Mouse (Mus musculus): Measurements from ENCODE around the gene Pacsin1. TPM values are rescaled to one million over a fixed set of nuclear protein-coding genes. Genes with fewer than 3 reads are reported as not detected.

Pacsin1 gene
- total and polyA plus RNA-seq, 2 experiments from 2014 or later, result 50.3 to 85.2 TPM

DNA sequence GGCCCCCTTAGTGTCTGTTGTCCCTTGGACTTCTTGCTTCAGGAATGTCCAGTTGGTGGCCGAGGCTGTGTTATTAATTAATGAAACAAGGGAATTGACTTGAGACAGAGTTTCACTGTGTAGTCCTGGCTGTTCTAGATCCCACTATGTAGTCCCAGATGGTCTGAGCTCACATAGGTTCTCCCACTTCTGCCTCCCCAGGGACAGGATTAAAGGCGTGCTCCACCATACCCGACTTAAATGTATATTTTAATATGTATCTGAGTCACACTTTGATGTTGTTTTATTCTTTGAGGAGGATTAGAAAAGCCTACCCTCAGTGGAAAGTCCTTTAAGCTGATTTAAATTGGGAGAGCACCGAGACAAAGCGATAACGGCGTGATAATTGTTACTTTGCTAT is 21.0 kb downstream of the Pacsin1 start:
- no peak overlapping the region for H3K4me3 ChIP-seq (ENCODE audit: low read depth, low read length)
- H3K27ac ChIP-seq (ENCODE audit: low read depth, low read length), result no peak overlapping the region
- H3K36me3 ChIP-seq (ENCODE audit: insufficient read depth, low read length), result no peaks in the 10 kb centered on the region
- no peaks in the 10 kb centered on the region for H3K27me3 ChIP-seq (ENCODE audit: insufficient read depth, low read length)
- no peak for TF ChIP-seq CTCF (IDR thresholded peaks at IDR 0.05)
- no peak overlapping the region for H3K9ac ChIP-seq (replicated peaks; ENCODE audit: low read length, poor library complexity, severe bottlenecking)
- H3K4me2 ChIP-seq (ENCODE audit: low read depth, low read length, poor library complexity, severe bottlenecking), result no peak overlapping the region
- WGBS, result 28% methylated on average over 7 of the region's 7 CpGs
- DNase-seq (ENCODE audit: low spot score), result no peak
- H3K4me1 ChIP-seq (ENCODE audit: insufficient read depth, low read length), result no peaks in the 10 kb centered on the region
- no peaks in the 10 kb centered on the region for H3K9me3 ChIP-seq (ENCODE audit: low read length)
- no peak for ATAC-seq (ENCODE audit: low FRiP score)

DNA sequence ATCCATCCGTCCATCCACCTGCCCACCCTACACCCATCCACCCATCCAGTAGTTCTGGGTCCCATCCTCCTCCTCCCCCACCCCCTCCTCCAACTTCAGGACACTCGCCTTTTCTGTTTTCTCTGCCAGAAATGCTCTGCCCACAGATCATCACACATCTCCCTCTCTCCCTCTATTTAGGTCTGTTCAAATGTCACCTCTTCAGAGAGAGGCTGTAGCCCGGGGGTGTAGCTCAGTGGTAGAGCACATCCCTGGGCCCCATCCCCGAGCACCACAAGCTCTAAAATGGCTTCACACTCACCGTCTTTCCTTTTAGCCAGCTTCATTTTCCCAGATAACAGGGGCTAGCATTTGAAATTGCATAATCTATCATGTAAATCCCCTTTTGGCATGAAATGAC is 22.4 kb downstream of the Pacsin1 start:
- no peak for TF ChIP-seq CTCF (IDR thresholded peaks at IDR 0.05)
- DNase-seq (ENCODE audit: low spot score), result no peak
- H3K4me3 ChIP-seq (ENCODE audit: low read depth, low read length), result no peak overlapping the region
- no peaks in the 10 kb centered on the region for H3K27me3 ChIP-seq (ENCODE audit: insufficient read depth, low read length)
- ATAC-seq (ENCODE audit: low FRiP score), result no peak
- no peak overlapping the region for H3K9ac ChIP-seq (replicated peaks; ENCODE audit: low read length, poor library complexity, severe bottlenecking)
- no peaks in the 10 kb centered on the region for H3K9me3 ChIP-seq (ENCODE audit: low read length)
- 81% methylated on average over 5 of the region's 5 CpGs for WGBS
- H3K27ac ChIP-seq (ENCODE audit: low read depth, low read length), result no peak overlapping the region
- H3K36me3 ChIP-seq (ENCODE audit: insufficient read depth, low read length), result no peaks in the 10 kb centered on the region
- H3K4me1 ChIP-seq (ENCODE audit: insufficient read depth, low read length), result no peaks in the 10 kb centered on the region
- H3K4me2 ChIP-seq (ENCODE audit: low read depth, low read length, poor library complexity, severe bottlenecking), result no peak overlapping the region

DNA sequence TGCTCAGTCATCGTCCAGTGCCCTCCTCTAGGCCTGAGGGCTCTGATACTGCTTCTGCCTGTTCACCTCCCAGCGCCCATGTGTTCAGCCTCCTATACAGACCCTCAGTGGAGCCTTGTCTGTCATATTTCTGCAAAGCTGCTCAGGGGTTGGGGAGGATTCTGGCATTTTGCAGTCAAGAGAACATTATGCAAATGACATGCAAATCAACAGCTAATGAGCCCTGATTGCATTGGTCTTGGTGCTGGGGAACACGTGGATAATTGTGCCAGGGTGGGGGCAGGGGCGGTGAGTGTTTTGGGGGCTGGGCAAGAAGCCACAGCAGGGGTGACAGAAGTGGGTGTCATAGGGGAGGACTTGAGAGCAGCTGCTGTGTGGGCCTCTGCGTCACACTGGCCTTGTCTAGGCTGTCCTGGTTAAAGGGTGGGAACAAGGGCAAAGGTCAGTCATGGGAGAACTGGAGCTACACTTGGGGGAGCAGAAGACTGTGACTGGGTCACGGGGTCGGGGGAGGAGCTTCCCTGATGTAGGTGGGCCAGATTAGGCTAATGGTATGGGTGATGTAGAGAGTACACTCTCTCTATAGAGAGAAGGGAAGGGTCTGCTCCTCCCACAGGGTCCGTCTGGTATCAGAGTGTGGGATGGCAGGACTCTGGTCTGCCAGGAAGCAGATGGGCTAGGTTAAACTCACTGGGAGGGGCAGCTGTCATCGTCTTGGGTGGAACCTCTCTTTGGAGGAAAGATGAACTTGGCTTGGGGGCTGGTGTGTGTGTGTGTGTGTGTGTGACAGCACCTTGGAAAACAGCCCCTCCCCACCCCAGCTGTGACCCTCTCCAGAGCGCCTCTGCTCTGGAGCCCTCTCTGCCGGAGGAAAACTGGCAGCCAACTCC is 23.9 kb downstream of the Pacsin1 start:
- ATAC-seq (ENCODE audit: low FRiP score) (peak; percentile 64; the same call in 1 of the 2 replicates), DNase-seq (ENCODE audit: low spot score) (peak; percentile 71)
- H3K4me2 ChIP-seq (ENCODE audit: low read depth, low read length, poor library complexity, severe bottlenecking), result no peak overlapping the region
- no peaks in the 10 kb centered on the region for H3K4me1 ChIP-seq (ENCODE audit: insufficient read depth, low read length)
- H3K27ac ChIP-seq (ENCODE audit: low read depth, low read length), result peak overlapping the region; percentile 57
- TF ChIP-seq CTCF (IDR thresholded peaks at IDR 0.05), result no peak
- H3K36me3 ChIP-seq (ENCODE audit: insufficient read depth, low read length), result no peaks in the 10 kb centered on the region
- WGBS, result 33% methylated on average over 11 of the region's 11 CpGs
- no peaks in the 10 kb centered on the region for H3K27me3 ChIP-seq (ENCODE audit: insufficient read depth, low read length)
- 0 out of 2 replicates have a peak overlapping the region, but pooled peaks have one; percentile 36 for H3K9ac ChIP-seq (replicated peaks; ENCODE audit: low read length, poor library complexity, severe bottlenecking)
- no peaks in the 10 kb centered on the region for H3K9me3 ChIP-seq (ENCODE audit: low read length)
- no peak overlapping the region for H3K4me3 ChIP-seq (ENCODE audit: low read depth, low read length)

DNA sequence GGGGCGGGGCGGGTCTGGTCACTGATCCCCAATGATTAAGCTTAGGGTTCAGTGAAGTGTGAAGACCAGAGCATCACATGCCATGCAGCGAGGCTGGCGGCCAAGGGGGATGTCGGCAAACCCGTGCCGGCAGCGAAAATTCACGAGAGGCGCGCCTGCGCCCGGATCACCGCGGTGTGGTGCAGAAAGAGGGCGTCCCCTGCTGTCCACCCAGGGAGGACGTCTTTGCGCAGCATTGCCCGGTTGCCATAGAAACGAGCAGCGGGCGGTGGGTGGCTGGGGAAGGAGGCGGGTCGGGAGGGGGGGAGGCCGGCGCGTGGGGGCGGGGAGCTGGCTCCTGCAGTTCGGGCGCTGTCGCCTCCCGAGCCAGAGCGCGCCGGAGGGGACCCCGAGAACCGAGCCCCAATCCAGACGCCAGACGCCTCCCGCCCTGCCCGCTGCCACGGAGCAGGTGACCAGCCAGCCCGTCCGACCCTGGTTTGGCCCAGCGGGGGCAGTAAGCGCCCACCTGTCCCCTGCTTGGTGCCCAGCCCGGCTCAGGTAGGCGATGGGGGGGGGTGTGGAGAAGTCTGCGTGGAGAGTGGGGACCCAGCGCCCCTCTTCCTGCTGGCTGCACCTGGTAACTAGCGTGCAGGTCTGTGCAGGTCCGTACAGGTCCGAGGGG is 29.7 kb downstream of the Pacsin1 start:
- no peaks in the 10 kb centered on the region for H3K27me3 ChIP-seq (ENCODE audit: insufficient read depth, low read length)
- H3K4me1 ChIP-seq (ENCODE audit: insufficient read depth, low read length), result peaks cover 5% of the 10 kb centered on the region; the same call in 1 of the 2 replicates
- H3K4me2 ChIP-seq (ENCODE audit: low read depth, low read length, poor library complexity, severe bottlenecking), result peak overlapping the region; percentile 87
- H3K27ac ChIP-seq (ENCODE audit: low read depth, low read length), result peak overlapping the region; percentile 72
- TF ChIP-seq CTCF (IDR thresholded peaks at IDR 0.05), result peak; percentile 77
- no peaks in the 10 kb centered on the region for H3K36me3 ChIP-seq (ENCODE audit: insufficient read depth, low read length)
- DNase-seq (ENCODE audit: low spot score) (peak; percentile 90), ATAC-seq (ENCODE audit: low FRiP score) (peak; percentile 69)
- peak overlapping the region; percentile 85 for H3K9ac ChIP-seq (replicated peaks; ENCODE audit: low read length, poor library complexity, severe bottlenecking)
- 3% methylated on average over 37 of the region's 53 CpGs for WGBS
- H3K9me3 ChIP-seq (ENCODE audit: low read length), result no peaks in the 10 kb centered on the region
- H3K4me3 ChIP-seq (ENCODE audit: low read depth, low read length), result peak overlapping the region; percentile 71

DNA sequence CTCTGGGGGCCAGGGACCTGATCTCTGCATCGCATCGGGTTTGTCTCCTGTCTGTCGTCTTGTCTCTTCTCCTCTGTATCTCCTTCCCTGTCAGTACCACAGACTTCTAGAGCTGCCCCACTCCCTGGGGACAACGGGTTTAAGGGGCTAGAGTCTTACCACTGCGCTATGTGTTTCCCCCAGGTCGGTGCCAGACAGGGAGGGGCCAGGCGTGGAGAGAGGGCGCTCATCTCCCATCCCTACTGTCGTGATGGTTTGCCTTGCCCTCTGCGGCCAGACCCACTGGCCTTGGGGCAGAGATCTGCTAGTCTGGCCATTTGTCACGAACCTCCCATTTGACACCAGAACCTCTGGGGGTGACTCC is 30.2 kb downstream of the Pacsin1 start:
- peak; percentile 48 for ATAC-seq (ENCODE audit: low FRiP score)
- Histone ChIP-seq H3K27ac (ENCODE audit: low read depth, low read length) (peak overlapping the region; percentile 72), H3K4me3 (ENCODE audit: low read depth, low read length) (peak overlapping the region; percentile 71), H3K4me1 (ENCODE audit: insufficient read depth, low read length) (peaks cover 5% of the 10 kb centered on the region; the same call in 1 of the 2 replicates), H3K27me3 (ENCODE audit: insufficient read depth, low read length) (no peaks in the 10 kb centered on the region), H3K9me3 (ENCODE audit: low read length) (no peaks in the 10 kb centered on the region), H3K36me3 (ENCODE audit: insufficient read depth, low read length) (no peaks in the 10 kb centered on the region), H3K4me2 (ENCODE audit: low read depth, low read length, poor library complexity, severe bottlenecking) (peak overlapping the region; percentile 87), H3K9ac (replicated peaks; ENCODE audit: low read length, poor library complexity, severe bottlenecking) (peak overlapping the region; percentile 85)
- TF ChIP-seq CTCF (IDR thresholded peaks at IDR 0.05), result no peak
- 4% methylated on average over 11 of the region's 11 CpGs for WGBS
- peak; percentile 33 for DNase-seq (ENCODE audit: low spot score)

DNA sequence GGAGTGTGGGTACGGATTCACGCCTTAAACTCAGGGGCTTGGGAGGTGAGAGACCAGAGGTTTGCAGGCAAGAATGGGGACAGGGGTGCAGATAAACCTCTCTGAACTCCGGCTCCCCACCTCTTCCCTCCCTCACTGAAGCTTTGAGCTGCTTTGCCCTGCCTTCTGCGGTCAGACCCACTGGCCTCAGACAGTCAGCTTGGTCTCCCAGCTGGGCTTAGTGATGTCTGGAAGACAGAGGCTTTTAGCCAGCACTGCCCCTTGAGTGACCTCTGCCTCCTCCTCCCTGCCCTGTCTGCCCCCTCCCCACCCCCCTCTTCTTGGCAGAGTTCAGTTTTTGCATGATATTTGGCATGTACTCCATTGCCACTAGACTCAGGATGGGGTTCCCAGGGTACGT is 31.1 kb downstream of the Pacsin1 start:
- TF ChIP-seq CTCF (IDR thresholded peaks at IDR 0.05), result no peak
- Histone ChIP-seq H3K4me1 (ENCODE audit: insufficient read depth, low read length) (peaks cover 5% of the 10 kb centered on the region; the same call in 1 of the 2 replicates), H3K4me3 (ENCODE audit: low read depth, low read length) (peak overlapping the region; percentile 71), H3K36me3 (ENCODE audit: insufficient read depth, low read length) (no peaks in the 10 kb centered on the region), H3K27ac (ENCODE audit: low read depth, low read length) (no peak overlapping the region), H3K4me2 (ENCODE audit: low read depth, low read length, poor library complexity, severe bottlenecking) (peak overlapping the region; percentile 87), H3K9me3 (ENCODE audit: low read length) (no peaks in the 10 kb centered on the region), H3K9ac (replicated peaks; ENCODE audit: low read length, poor library complexity, severe bottlenecking) (peak overlapping the region; percentile 85), H3K27me3 (ENCODE audit: insufficient read depth, low read length) (no peaks in the 10 kb centered on the region)
- DNase-seq (ENCODE audit: low spot score) (no peak), ATAC-seq (ENCODE audit: low FRiP score) (no peak)
- 33% methylated on average over 5 of the region's 5 CpGs for WGBS
